Mouse (Mus musculus) heart, embryonic 14.5 days (tissue): ENCODE results near the gene Dmrtb1. TPM values are rescaled to one million over a fixed set of nuclear protein-coding genes. Genes with fewer than 3 reads are reported as not detected.
A peak's percentile ranks its signal among the peaks of the same experiment; 100 is the strongest.

ENCODE experiments used
- ATAC-seq: fragments of 200-750 bp; cut with Nextera tagmentation; 2 replicates; pipeline ENCODE4 v1.8.0; 2017; ENCODE audit warnings: low read depth, moderate TSS enrichment; ENCODE audit not compliant: insufficient number of reproducible peaks, insufficient read depth, low FRiP score
- H3K27ac ChIP-seq, 2 experiments: fragments of 200-500 bp in 1 of 2; fragments of 300-500 bp in 1 of 2; sonication (generic) in 1 of 2; replicated peaks in 1 of 2; 2 replicates each; pipeline ENCODE4 v1.5.1; 2012 to 2014; ENCODE audit warnings: low read depth in 2 of 2, low read length in 2 of 2, control low read depth in 1 of 2, mild to moderate bottlenecking in 1 of 2, mixed read lengths in 1 of 2; ENCODE audit not compliant: control insufficient read depth in 1 of 2, insufficient read depth in 1 of 2
- H3K27me3 ChIP-seq: fragments of 300-500 bp; sonication (generic); 2 replicates; pipeline ENCODE4 v1.6.1; 2014; ENCODE audit warnings: mild to moderate bottlenecking, low read length, control low read depth; ENCODE audit not compliant: control insufficient read depth, insufficient read depth
- H3K36me3 ChIP-seq: fragments of 300-500 bp; sonication (generic); 2 replicates; pipeline ENCODE4 v1.6.1; 2014; ENCODE audit warnings: mild to moderate bottlenecking, control low read depth, low read length, mixed read lengths; ENCODE audit not compliant: control insufficient read depth, insufficient read depth
- H3K4me1 ChIP-seq, 2 experiments: fragments of 200-500 bp in 1 of 2; fragments of 300-500 bp in 1 of 2; sonication (generic) in 1 of 2; 2 replicates each; pipeline ENCODE4 v1.6.1; 2012 to 2014; ENCODE audit warnings: low read length in 2 of 2, control low read depth in 1 of 2, mixed read lengths in 1 of 2; ENCODE audit not compliant: control insufficient read depth in 2 of 2, insufficient read depth in 2 of 2
- H3K4me2 ChIP-seq: fragments of 300-500 bp; sonication (generic); 2 replicates; pipeline ENCODE4 v1.6.1; 2014; ENCODE audit warnings: mild to moderate bottlenecking, low read length
- H3K4me3 ChIP-seq, 2 experiments: fragments of 200-500 bp in 1 of 2; fragments of 300-500 bp in 1 of 2; sonication (generic) in 1 of 2; 2 replicates each; pipeline ENCODE4 v1.5.1; 2012 to 2014; ENCODE audit warnings: low read length in 2 of 2, mild to moderate bottlenecking in 2 of 2, control low read depth in 1 of 2, low read depth in 1 of 2, moderate library complexity in 1 of 2; ENCODE audit not compliant: control insufficient read depth in 1 of 2, insufficient read depth in 1 of 2
- H3K9ac ChIP-seq: fragments of 300-500 bp; sonication (generic); 2 replicates; pipeline ENCODE4 v1.6.1; 2014; ENCODE audit warnings: mild to moderate bottlenecking, low read length
- H3K9me3 ChIP-seq: fragments of 300-500 bp; sonication (generic); 2 replicates; pipeline ENCODE4 v1.6.1; 2016; ENCODE audit warnings: low read length, control low read depth; ENCODE audit not compliant: control insufficient read depth
- WGBS: fragments of 180-500 bp; shearing (Covaris S2); extraction: QIAGEN DNeasy Blood & Tissue Kit; methylation state at CpG from one replicate; pipeline ENCODE4 v1.1.7; 2014; 5-methylcytosine and 5-hydroxymethylcytosine counted together
- polyA plus RNA-seq: library from polyadenylated mRNA; unstranded; fragments of >200 nt; fragmentation: Nextera tagmentation; extraction: Ambion mirVana; gene quantifications from 2 replicates; pipeline ENCODE4 v1.2.1, GENCODE M21; 2014

The Dmrtb1 gene
- polyA plus RNA-seq, 1 experiment from 2014 or later = not detected

DNA sequence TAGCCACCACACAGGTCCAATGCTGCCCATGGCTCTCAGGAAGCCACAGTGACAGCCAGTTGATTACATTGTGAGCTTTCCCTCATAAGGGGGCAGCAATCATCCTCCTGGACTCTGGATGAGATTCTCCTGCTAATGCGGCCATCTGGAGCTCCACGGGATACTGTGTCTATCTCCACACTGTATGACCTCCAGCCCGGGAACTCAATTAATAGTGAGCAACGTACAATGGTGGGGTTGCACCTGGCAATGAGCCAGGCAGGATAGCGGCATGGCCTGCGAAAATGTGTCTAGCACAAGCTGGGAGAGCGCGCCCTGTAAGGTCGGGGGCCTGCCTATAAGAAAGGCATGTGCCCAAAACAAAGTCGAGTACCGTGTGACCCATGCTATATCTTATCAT is 23.4 kb downstream of the Dmrtb1 start:
- Histone ChIP-seq H3K4me1 (no peaks in the 10 kb centered on the region), H3K4me3 (no peak overlapping the region), H3K27me3 (no peaks in the 10 kb centered on the region), H3K27ac (no peak overlapping the region), H3K4me2 (no peak overlapping the region), H3K9me3 (no peaks in the 10 kb centered on the region), H3K9ac (no peak overlapping the region), H3K36me3 (no peaks in the 10 kb centered on the region)
- ATAC-seq = no peak
- WGBS = 86% methylated on average over 11 of the region's 11 CpGs

DNA sequence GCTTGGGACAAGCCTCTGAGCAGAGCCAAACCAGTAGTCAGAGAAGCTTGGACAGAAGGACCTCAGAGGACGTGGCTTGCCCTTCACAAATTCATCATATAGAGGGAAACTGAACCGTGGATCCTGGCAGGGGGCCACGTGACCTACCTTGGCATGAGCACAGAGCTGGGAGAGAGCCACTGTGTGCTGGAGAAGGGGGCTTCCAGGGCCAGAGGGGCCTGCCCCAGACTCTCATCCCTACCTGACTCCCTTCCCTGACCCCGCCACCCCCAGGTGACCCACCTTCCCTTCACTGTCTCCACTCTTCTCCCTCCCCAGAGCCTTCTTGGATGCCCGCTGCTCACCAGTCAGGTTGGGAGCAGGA is 30.8 kb downstream of the Dmrtb1 start:
- Histone ChIP-seq H3K36me3 (no peaks in the 10 kb centered on the region), H3K9me3 (no peaks in the 10 kb centered on the region), H3K27ac (no peak overlapping the region), H3K27me3 (peaks cover 12% of the 10 kb centered on the region; the same call in 1 of the 2 replicates), H3K4me2 (no peak overlapping the region), H3K4me3 (no peak overlapping the region), H3K4me1 (peaks cover 0 to 3% of the 10 kb centered on the region in 2 experiments; a peak in 1 of 4 replicates), H3K9ac (no peak overlapping the region)
- no peak for ATAC-seq
- WGBS = 59% methylated on average over 4 of the region's 5 CpGs

DNA sequence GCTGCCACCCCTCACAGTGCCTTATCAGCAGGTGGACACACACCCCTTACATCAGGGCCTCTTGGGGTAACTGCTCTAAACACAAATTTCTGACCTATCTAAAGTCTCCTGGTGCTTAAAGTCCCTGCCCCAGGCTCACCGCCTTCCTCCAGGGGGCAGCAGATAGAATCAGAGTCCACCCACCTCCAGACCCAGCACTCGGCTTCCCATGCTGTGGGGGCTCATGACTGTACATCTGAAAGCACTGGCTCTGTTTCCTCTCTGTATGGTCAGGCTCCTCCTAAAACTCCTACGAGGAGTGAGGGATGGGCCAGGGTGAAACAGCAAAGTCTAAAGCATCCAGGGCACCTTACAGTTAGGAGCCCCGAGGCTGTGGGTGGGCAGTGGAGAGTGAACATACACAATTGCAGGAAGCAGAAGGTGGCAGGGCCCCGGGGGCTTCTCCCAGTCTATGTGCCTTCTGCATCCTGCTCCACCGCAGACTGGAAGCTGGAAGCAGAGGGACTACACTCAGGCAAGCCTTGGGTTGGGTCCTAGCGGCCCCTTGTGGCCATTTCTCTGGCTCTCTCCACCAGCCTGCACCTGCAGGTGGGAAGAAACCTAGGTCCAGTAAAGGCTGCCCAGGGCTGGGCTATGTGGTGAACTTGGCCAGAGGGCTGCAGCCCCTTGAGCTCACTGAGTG is 31.3 kb downstream of the Dmrtb1 start:
- Histone ChIP-seq H3K27ac (no peak overlapping the region), H3K4me3 (no peak overlapping the region), H3K9ac (no peak overlapping the region), H3K4me2 (peak overlapping the region; percentile 1; the same call in 1 of the 2 replicates), H3K27me3 (peaks cover 12% of the 10 kb centered on the region; the same call in 1 of the 2 replicates), H3K9me3 (no peaks in the 10 kb centered on the region), H3K4me1 (peaks cover 0 to 3% of the 10 kb centered on the region in 2 experiments; a peak in 1 of 4 replicates), H3K36me3 (no peaks in the 10 kb centered on the region)
- peak; percentile 64 for ATAC-seq
- 10% methylated on average over 7 of the region's 7 CpGs for WGBS

DNA sequence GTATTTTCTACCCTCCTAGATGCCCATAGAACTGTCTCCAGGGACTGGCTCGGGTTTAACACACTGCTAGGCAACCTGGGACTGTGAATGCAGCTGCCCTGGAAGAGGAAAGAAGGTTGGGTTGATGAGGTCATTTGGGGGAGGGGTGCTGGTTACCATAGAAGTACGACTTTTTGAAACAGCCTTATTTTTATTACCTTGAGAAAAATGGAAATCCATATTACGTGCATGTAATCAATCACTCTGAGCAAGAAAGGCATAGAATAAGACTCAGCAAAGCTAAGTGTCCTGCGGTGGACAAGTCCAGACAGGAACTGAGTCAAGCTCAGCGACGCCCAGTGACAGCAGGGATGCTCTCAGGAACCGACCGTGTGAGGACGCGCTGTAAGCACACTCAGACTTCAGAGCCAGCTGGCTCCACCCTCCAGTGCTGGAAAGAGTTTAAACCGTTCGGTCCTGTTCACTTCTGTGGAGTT is 33.0 kb downstream of the Dmrtb1 start:
- no peaks in the 10 kb centered on the region for H3K36me3 ChIP-seq
- peaks cover 12% of the 10 kb centered on the region; the same call in 1 of the 2 replicates for H3K27me3 ChIP-seq
- H3K9me3 ChIP-seq = no peaks in the 10 kb centered on the region
- no peak overlapping the region for H3K4me3 ChIP-seq
- 39% methylated on average over 12 of the region's 12 CpGs for WGBS
- H3K4me2 ChIP-seq = no peak overlapping the region
- H3K4me1 ChIP-seq = peaks cover 0 to 3% of the 10 kb centered on the region in 2 experiments; a peak in 1 of 4 replicates
- H3K9ac ChIP-seq = no peak overlapping the region
- no peak overlapping the region for H3K27ac ChIP-seq
- no peak for ATAC-seq

DNA sequence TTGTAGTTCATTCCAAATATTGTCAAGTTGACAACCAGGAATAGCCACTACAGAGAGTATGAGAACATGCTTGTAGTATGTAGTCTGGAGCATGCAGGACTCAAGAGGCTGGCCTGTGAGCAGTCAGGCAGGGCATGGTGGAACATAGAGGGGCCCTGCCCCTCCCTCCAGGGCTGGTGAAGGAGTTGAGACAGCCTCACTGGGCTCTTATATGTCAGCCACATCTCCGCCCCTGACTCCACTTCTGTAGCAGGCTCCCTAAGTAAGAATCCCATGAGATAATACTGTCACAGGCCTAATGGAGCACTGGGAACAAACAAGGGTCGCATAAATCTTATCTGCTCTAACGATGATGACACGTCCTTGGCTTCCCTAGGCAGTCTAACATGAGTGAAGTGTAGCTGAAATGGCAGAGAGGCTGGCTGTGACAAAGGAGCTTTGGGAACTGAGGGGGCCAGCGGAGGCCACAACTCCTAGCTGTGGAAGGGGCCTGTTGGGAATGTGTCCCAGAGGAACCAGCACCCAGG is 35.0 kb downstream of the Dmrtb1 start:
- Histone ChIP-seq H3K4me1 (peaks cover 0 to 3% of the 10 kb centered on the region in 2 experiments; a peak in 1 of 4 replicates), H3K27me3 (peaks cover 5% of the 10 kb centered on the region; the same call in 1 of the 2 replicates), H3K36me3 (no peaks in the 10 kb centered on the region), H3K4me3 (no peak overlapping the region), H3K9me3 (no peaks in the 10 kb centered on the region), H3K4me2 (no peak overlapping the region), H3K27ac (no peak overlapping the region), H3K9ac (no peak overlapping the region)
- ATAC-seq = no peak
- 35% methylated on average over 5 of the region's 5 CpGs for WGBS

DNA sequence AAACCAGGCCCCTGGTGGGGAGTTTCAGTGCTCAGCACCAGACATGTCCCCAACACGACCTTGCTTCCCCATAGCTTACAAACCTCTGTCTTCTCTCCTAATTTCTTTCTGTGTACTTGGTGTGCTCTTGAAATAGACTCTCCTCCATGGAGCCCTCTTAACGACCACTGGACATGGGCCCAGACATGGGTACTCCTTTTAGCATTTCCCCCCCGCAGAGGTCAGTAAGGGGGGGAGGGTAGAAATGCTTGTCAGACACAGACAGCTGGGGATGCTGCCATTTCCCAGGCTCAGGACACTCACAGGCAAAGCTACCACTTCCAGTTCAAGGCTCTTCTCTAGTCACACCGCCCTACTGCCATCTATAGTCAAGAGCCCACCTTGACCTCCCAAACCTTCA is 42.4 kb downstream of the Dmrtb1 start:
- Histone ChIP-seq H3K27me3 (no peaks in the 10 kb centered on the region), H3K4me1 (no peaks in the 10 kb centered on the region; a peak in 1 of 4 replicates), H3K4me3 (no peak overlapping the region), H3K9ac (no peak overlapping the region), H3K27ac (no peak overlapping the region), H3K9me3 (no peaks in the 10 kb centered on the region), H3K36me3 (no peaks in the 10 kb centered on the region), H3K4me2 (no peak overlapping the region)
- no peak for ATAC-seq
- WGBS = 56% methylated on average over 4 of the region's 4 CpGs

DNA sequence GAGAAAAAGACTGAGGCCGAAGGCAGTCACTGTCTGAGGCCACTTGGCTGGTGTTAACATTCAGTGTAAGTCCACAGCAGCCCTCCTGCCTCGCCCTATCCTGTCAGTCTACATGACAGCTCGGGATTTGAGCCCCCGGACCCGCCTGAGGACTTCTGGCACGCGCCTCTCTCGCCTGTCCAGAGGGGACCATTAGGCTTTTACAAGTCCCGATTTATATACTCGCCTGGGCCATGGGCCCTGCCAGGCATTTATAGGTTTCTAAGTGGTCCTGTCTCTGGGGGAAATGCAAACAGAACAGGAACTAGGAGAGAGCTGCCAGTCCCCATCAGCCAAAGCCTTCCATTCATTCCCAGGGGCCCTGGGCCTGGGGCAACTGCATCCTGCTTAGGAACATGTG is 45.7 kb downstream of the Dmrtb1 start:
- Histone ChIP-seq H3K4me2 (no peak overlapping the region), H3K27me3 (no peaks in the 10 kb centered on the region), H3K27ac (no peak overlapping the region), H3K36me3 (no peaks in the 10 kb centered on the region), H3K9me3 (no peaks in the 10 kb centered on the region), H3K9ac (no peak overlapping the region), H3K4me3 (no peak overlapping the region), H3K4me1 (no peaks in the 10 kb centered on the region; a peak in 1 of 4 replicates)
- 82% methylated on average over 10 of the region's 10 CpGs for WGBS
- ATAC-seq = no peak
